Mouse (Mus musculus) gastrocnemius, postnatal 14 days (tissue): ENCODE results near the gene A830031A19Rik. TPM values are rescaled to one million over a fixed set of nuclear protein-coding genes. Genes with fewer than 3 reads are reported as not detected.

Experiments
- DNase-seq: peaks from one replicate; pipeline ENCODE4 v3.0.0; 2021; ENCODE audit warnings: mixed read lengths
- intact Hi-C: fragments of 180-260 bp; cut with DNase I; formaldehyde crosslinking; loops from one replicate; pipeline ENCODE4 v1.15.1; 2025; ENCODE audit warnings: low total_unique reads
- microRNA-seq, 2 experiments: library from miRNA; unstranded; fragments of <30 nt; microRNA quantifications; one replicate each; pipeline ENCODE4 v1.2.0; 2021
- total RNA-seq, 2 experiments: library from RNA; stranded (reverse); gene quantifications; 2 replicates each; pipeline ENCODE4 v1.2.3; 2021

Gene A830031A19Rik
- total RNA-seq, 2 experiments from 2014 or later: not detected

DNA sequence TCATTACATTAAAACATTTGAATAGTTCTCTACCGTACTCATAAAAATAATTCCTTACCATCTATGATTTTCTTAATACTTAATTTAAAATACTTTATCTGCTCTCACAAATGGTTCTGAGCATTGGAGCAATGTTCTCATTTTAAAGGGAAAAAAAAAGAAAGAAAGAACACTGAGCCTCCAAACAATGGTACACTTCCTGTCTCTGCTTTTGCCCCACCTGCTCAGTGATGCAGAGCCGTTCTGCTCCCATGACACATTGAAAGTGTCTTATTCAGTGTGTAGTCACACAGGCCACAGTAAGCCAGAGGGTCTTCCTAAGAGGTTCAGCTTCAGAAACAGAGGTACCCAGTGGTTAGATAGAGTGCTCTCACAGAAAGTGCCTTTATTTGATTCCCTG lies 56.1 kb downstream of the A830031A19Rik start:
- no peak for DNase-seq
- intact Hi-C loops: no loop called here

DNA sequence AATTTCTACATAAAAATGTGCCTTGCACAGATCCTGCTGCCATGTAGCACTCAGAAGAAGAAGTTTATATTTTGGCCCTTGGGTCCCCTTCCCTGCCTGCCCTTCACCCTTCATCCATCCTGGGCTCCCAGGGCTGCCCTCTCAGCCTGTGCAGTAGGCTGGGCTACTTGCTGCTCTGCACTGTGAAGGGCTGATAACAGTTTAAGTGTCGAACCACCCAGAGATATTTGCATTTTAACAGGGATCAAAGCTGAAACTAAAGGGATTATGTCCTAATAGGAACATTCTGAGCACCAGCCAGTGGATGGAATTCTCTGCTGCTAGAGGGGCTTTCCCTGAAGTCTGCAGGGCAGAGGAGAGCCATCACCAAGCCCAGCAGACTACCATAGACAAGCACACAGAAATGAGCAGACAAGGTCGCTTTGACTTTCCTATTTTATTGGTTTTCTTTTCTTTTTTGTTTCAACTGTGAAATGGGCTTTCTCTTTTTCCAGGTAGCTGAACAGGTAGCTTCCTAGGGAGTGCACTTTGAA lies 58.1 kb downstream of the A830031A19Rik start:
- intact Hi-C loops: no loop called here
- DNase-seq: no peak

DNA sequence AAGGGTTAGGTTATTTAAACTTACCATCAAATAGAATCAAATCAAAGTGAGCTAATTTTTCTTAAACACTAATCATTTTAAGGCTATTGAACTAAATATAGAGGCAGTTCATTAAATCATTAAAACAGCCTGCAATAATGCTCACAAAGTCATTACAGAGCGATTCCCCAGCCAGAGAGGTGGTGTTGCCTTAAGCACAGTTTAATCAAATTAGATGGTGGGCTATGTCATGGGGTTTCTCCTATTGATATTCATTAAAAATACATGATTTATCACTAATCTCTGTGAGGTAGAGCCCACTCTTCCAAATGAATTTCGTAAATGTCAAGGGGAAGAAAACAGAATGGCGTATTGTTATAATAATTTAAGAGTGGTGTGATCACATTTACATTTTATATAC lies 58.8 kb downstream of the A830031A19Rik start:
- intact Hi-C loops: no loop called here
- DNase-seq: no peak

DNA sequence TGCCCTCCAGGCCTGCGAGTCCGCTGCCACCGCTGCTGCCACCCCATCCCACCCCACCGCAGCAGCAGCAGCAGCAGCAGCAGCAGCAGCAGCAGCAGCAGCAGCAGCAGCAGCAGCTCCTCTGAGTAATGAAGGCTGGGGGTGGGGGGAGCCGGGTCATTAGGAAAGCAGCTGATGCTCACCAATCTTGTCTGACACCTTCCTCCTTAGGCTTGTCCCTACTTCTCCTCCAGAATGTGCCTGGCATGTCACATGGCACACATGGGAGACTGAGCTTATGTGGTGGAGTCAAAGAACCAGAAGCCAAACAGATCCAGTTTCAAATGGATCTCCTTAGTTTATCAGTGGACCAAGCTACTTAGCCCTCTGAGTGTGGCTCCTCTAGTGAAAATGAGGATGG lies 60.2 kb downstream of the A830031A19Rik start:
- no peak for DNase-seq
- intact Hi-C loops: no loop called here

DNA sequence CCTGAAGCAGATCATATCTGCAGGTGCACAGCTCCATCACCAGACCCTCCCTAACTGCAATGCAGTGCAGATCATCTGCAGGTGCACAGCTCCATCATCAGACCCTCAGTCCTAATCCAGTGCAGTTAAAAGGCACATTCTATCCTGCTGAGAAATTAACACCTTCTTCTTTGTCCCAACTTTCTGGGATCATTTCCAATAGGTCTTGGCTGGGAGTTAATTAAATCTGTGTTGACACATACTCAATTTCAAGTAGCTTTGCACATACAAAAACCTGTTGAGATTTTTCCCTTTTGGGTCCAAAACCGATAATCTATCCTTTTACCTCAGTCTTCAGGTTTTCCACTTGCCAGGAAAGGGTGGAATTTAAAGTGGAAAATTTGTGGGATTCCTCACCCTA lies 62.6 kb downstream of the A830031A19Rik start:
- no peak for DNase-seq
- intact Hi-C loops: no loop called here

DNA sequence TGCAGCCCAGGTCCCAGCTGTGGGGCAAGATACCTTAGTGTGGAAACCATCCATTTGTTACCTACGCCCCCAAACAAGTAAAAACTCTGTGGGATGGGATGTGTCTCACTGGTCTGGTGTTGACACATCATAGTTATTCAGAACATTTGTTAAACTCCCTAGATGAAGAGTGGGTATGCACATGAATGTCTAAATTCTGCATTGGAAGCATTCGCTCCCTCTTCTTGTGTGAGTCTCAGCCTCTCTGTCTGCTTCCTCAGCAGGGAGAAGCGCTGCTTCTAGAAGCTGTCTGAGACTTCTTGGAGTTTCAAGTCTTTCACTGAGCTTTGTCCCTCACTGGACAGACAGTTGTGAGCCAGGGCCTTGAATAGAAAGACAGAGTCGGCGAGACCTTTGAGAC lies 65.9 kb downstream of the A830031A19Rik start:
- intact Hi-C loops: no loop called here
- DNase-seq: no peak

DNA sequence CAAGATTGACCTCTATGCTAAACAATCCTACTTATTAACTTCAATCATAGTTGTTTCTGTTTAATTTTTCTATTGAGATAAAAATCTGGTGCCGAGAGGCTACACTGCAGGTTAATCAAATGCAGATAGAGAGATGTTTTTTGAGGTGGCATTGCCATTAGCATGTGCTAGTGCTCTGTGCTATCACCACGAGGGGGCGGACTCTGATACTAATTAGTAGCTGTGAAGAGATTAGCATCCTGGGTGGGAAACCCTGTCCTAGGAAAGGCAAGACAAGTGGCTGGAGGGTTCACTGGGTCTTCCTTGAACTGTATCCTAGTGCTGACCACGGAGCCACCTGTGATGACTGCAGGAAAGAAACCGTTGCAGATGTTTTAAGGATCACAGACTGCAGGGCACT lies 66.6 kb downstream of the A830031A19Rik start:
- DNase-seq: no peak
- intact Hi-C loops: no loop called here

DNA sequence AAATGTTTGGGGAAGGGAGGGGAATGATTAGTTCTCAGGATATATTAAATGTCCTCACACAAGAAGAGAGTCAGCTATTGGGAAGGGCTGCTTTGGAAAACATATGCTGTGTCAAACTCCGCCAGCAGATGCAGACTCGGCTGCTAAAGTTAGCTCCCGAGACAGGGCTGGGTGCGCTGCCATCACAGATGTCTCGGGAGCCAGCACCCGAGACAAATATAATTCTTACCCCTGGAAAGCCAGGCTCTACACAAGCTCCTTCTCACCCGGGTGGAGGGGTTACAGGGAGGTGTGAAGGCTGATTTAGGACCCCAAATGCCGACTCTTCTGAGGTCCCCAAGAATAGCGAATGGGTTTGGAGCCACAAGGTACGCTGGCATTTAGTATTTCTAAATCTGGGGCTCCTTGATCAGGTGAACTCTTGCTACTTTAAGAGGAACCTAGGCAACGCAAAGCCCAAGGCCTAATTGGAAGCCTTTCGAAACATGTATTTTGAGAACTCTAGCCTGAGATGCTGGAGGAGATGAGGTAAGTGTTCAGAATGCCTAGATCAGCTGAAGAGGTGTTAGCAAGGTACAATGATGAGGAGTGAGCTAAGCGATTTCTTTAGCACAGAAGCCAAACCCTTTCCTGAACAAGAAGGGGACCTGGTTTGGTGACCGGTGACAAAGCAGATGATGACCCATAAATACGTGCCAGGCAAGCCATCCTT lies 69.3 kb downstream of the A830031A19Rik start:
- intact Hi-C loops: no loop called here
- DNase-seq: no peak

DNA sequence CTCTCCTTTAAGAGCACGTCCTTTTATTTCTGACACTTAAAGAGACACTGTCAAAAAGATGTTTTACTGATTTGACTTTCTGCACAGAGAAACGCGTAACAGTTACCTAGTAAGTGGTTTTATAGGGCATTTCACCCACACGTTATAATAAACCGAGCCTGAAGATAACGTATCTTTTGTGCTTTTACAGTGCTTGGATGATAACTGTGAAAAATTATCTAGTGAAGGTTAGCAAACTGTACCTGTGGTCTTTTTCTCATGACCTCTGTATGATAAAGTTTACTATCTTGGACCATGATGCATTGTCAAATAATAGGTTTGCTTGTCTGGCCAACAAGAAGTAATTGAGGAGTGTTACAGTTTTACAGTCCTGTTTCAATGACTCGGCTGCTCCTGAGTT lies 74.2 kb downstream of the A830031A19Rik start:
- DNase-seq: no peak
- intact Hi-C loops: no loop called here

Small RNA genes lying within 50 kb of the gene (microRNA-seq; reads per million reads assigned to microRNA genes)
- 0 reads per million in 2 experiments for gene Gm44381

Other genes with a start within 250 kb of the A830031A19Rik start
- gene Papolg, start 179.8 kb downstream of the A830031A19Rik start, total RNA-seq: 1 to 10 TPM; 3.6 to 4.0 TPM
- under 1 TPM; 0.04 to 0.18 TPM for gene Bcl11a, start 3.0 kb upstream of the A830031A19Rik start, total RNA-seq